Mouse (Mus musculus) myocyte (in vitro differentiated cells): ENCODE data around the gene Cs. TPM values are rescaled to one million over a fixed set of nuclear protein-coding genes. Genes with fewer than 3 reads are reported as not detected.

Experiments
- H3K27me3 ChIP-seq: one replicate; pipeline ENCODE4 v1.6.1; 2011; ENCODE audit not compliant: control insufficient read depth, insufficient read depth, insufficient read length
- H3K36me3 ChIP-seq: one replicate; pipeline ENCODE4 v1.6.1; 2011; ENCODE audit not compliant: control insufficient read depth, insufficient read depth
- H3K4me2 ChIP-seq: one replicate; pipeline ENCODE4 v1.6.1; 2011; ENCODE audit warnings: low read depth, control low read depth
- H3K4me3 ChIP-seq: one replicate; pipeline ENCODE4 v1.5.1; 2011; ENCODE audit warnings: mild to moderate bottlenecking, control low read depth, moderate library complexity
- H3K79me2 ChIP-seq: one replicate; pipeline ENCODE4 v1.6.1; 2011; ENCODE audit not compliant: control insufficient read depth, insufficient read depth
- H3ac ChIP-seq: one replicate; pipeline ENCODE4 v1.6.1; 2011; ENCODE audit not compliant: control insufficient read depth, insufficient read length
- CEBPB ChIP-seq: IDR thresholded peaks from 2 replicates; pipeline ENCODE4 v1.6.1; 2011; ENCODE audit warnings: mild to moderate bottlenecking, moderate library complexity; ENCODE audit not compliant: poor library complexity, insufficient read depth, severe bottlenecking
- E2F4 ChIP-seq: IDR thresholded peaks from one replicate; pipeline ENCODE4 v1.6.1; 2011; ENCODE audit warnings: mild to moderate bottlenecking, control low read depth, moderate library complexity; ENCODE audit not compliant: insufficient read depth
- MAX ChIP-seq: IDR thresholded peaks from one replicate; pipeline ENCODE4 v1.6.1; 2011; ENCODE audit warnings: low read depth, mild to moderate bottlenecking, control low read depth
- MYOD1 ChIP-seq, 3 experiments: IDR thresholded peaks; one replicate each; pipeline ENCODE4 v1.6.1; 2011; ENCODE audit warnings: control low read depth in 2 of 3, low read depth in 2 of 3, mild to moderate bottlenecking in 2 of 3, moderate library complexity in 1 of 3; ENCODE audit not compliant: insufficient read length in 2 of 3, control insufficient read depth in 1 of 3
- MYOG ChIP-seq, 3 experiments: IDR thresholded peaks; one replicate each; pipeline ENCODE4 v1.6.1; 2011; ENCODE audit warnings: control low read depth in 2 of 3, low read depth in 2 of 3, mild to moderate bottlenecking in 2 of 3; ENCODE audit not compliant: insufficient read length in 2 of 3, control insufficient read depth in 1 of 3, insufficient read depth in 1 of 3
- POLR2A ChIP-seq: IDR thresholded peaks from one replicate; pipeline ENCODE4 v1.6.1; 2011; ENCODE audit warnings: low read depth, mild to moderate bottlenecking, control low read depth, moderate library complexity; ENCODE audit not compliant: insufficient read length
- POLR2AphosphoS2 ChIP-seq: IDR thresholded peaks from one replicate; pipeline ENCODE4 v1.6.1; 2011; ENCODE audit warnings: low read depth, control low read depth; ENCODE audit not compliant: insufficient read length
- REST ChIP-seq: IDR thresholded peaks from one replicate; pipeline ENCODE4 v1.6.1; 2011; ENCODE audit warnings: mild to moderate bottlenecking, control low read depth, moderate library complexity; ENCODE audit not compliant: insufficient read depth, insufficient read length
- SRF ChIP-seq: IDR thresholded peaks from one replicate; pipeline ENCODE4 v1.6.1; 2011; ENCODE audit warnings: low read depth; ENCODE audit not compliant: control insufficient read depth, insufficient read length
- TCF12 ChIP-seq: IDR thresholded peaks from one replicate; pipeline ENCODE4 v1.6.1; 2011; ENCODE audit warnings: mild to moderate bottlenecking, control low read depth; ENCODE audit not compliant: poor library complexity, insufficient read depth, severe bottlenecking
- TCF3 ChIP-seq: IDR thresholded peaks from one replicate; pipeline ENCODE4 v1.6.1; 2011; ENCODE audit warnings: low read depth, control low read depth; ENCODE audit not compliant: insufficient read length
- USF1 ChIP-seq: IDR thresholded peaks from one replicate; pipeline ENCODE4 v1.6.1; 2011; ENCODE audit warnings: low read depth, mild to moderate bottlenecking, control low read depth, moderate library complexity
- polyA plus RNA-seq: library from polyadenylated mRNA; unstranded; fragments of >200 nt; fragmentation: generic; extraction: Trizol; gene quantifications from one replicate; pipeline ENCODE4 v1.2.1, GENCODE M21; 2012; ENCODE audit warnings: missing spikeins

Gene Cs
- polyA plus RNA-seq, 1 experiment, result 253 TPM

DNA sequence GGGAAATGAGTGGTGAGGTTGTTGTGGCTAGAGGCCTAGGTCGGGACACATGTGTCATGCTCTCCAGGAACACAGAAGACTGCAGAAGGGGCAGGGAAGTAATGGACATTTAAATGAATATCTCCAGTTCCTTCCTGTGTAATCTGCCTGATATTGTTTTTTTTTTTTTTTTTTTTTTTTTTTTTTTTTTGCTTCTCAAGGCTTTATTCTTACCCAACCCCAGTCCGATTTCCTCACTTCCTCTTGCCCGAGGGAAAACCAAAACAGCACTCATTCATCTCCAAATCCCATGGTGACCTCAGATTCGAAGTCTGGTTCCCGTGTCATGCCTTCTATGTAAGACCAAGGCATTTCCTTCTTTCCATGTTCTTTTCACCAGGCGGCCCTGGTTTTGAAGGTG lies 39.3 kb upstream of the Cs start:
- TF ChIP-seq USF1 (no peak), REST (no peak), TCF3 (no peak), POLR2AphosphoS2 (no peak), MYOD1 (IDR thresholded peaks at IDR 0.05; ENCODE audit: control insufficient read depth in 1 of 3, insufficient read length in 2 of 3, low read depth in 2 of 3) (no peak), MYOG (IDR thresholded peaks at IDR 0.05; ENCODE audit: control insufficient read depth in 1 of 3, insufficient read depth in 1 of 3, insufficient read length in 2 of 3, low read depth in 2 of 3) (no peak), TCF12 (no peak), MAX (no peak)
- Histone ChIP-seq H3K27me3 (no peaks in the 10 kb centered on the region), H3K36me3 (no peaks in the 10 kb centered on the region), H3K4me2 (no peak overlapping the region), H3ac (no peak overlapping the region), H3K79me2 (peaks cover 5% of the 10 kb centered on the region), H3K4me3 (no peak overlapping the region)

DNA sequence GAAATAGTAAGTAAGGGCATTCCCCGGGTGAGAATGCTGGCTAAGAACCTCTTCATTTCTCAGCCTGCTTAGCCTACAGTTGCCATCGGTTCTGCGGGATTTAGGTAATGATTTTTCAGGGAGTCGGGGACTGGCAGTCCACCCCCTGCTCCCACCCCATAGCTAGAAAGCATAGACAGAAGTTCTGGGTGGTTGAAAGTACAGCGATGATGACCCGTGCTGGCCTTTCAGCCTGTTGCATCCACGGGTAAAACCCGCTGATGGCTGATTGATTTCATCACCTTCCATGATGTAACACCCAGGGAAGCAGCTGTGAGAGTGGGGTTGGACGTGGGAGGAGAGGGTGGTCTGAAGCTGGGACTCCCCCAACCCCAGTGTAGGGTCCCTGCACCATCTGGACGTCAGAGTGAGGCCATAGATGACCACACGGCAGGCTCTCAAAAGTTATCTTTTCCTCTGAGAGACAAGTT lies 38.8 kb upstream of the Cs start, which contains the start of gene Il23a:
Gene Il23a, minus strand, starts transcription at position 51 of the 470 bp plus-strand sequence.
- Histone ChIP-seq H3K79me2 (peaks cover 5% of the 10 kb centered on the region), H3ac (no peak within 1 kb of the TSS), H3K36me3 (no peaks in the 10 kb centered on the region), H3K4me2 (no peak within 1 kb of the TSS), H3K27me3 (no peaks in the 10 kb centered on the region), H3K4me3 (no peak within 1 kb of the TSS)
- no peak for TF ChIP-seq MYOD1 (IDR thresholded peaks at IDR 0.05; ENCODE audit: control insufficient read depth in 1 of 3, insufficient read length in 2 of 3, low read depth in 2 of 3)
- peak; percentile 80; the same call in 1 of the 2 replicates for TF ChIP-seq CEBPB
- TF ChIP-seq MYOG (IDR thresholded peaks at IDR 0.05; ENCODE audit: control insufficient read depth in 1 of 3, insufficient read depth in 1 of 3, insufficient read length in 2 of 3, low read depth in 2 of 3), result peak in 1 of 3 experiments; percentile 41
- no peak for TF ChIP-seq TCF3

DNA sequence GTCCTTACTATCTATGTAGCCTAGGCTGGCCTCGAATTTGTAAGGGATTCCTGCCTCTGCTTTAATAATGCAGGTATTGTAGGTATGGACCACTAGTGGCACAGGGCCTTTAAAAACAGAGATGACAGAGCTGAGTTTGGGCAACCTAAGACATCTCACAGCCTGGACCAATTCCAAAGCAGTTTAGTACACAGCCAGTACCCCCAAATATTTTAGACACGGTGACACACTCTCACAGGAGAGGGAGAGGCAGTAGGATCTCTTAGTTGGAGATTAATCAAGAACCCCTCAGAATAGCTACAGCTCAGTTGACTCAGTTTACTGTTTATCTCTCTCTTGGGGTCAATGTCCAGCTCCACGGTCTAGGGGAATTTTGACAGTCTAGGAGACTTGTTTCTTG lies 35.2 kb upstream of the Cs start:
- Histone ChIP-seq H3K36me3 (no peaks in the 10 kb centered on the region), H3ac (peak overlapping the region; percentile 3), H3K79me2 (peaks cover 13% of the 10 kb centered on the region), H3K4me2 (peak overlapping the region; percentile 98), H3K4me3 (peak overlapping the region; percentile 61), H3K27me3 (no peaks in the 10 kb centered on the region)
- TF ChIP-seq USF1 (no peak), SRF (no peak), REST (no peak), MAX (no peak), E2F4 (no peak), CEBPB (no peak), MYOG (IDR thresholded peaks at IDR 0.05; ENCODE audit: control insufficient read depth in 1 of 3, insufficient read depth in 1 of 3, insufficient read length in 2 of 3, low read depth in 2 of 3) (no peak), TCF12 (no peak), TCF3 (no peak)

DNA sequence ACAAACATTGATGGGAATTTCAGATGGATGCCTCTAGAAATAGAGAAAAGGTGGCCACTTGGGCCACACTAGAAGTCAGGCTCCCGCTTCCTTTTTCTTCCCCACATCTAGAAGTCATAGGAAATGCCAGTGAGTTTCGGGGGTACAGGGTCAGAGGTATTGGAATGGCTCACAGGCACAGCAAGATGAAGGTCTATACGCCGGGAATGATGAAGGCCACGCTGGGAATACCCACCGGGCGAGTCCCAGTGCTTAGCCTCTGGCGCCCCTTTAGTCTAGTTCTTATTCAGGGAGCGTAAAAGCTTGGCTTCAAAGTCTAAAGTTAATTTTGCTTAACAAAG lies 34.8 kb upstream of the Cs start:
- TF ChIP-seq TCF3, result no peak
- TF ChIP-seq REST, result no peak
- no peak for TF ChIP-seq MAX
- TF ChIP-seq POLR2A, result no peak
- TF ChIP-seq MYOD1 (IDR thresholded peaks at IDR 0.05; ENCODE audit: control insufficient read depth in 1 of 3, insufficient read length in 2 of 3, low read depth in 2 of 3), result no peak
- no peak for TF ChIP-seq CEBPB
- TF ChIP-seq TCF12, result no peak
- TF ChIP-seq USF1, result no peak
- no peak for TF ChIP-seq SRF
- TF ChIP-seq MYOG (IDR thresholded peaks at IDR 0.05; ENCODE audit: control insufficient read depth in 1 of 3, insufficient read depth in 1 of 3, insufficient read length in 2 of 3, low read depth in 2 of 3), result no peak
- TF ChIP-seq E2F4, result no peak
- TF ChIP-seq POLR2AphosphoS2, result no peak
- Histone ChIP-seq H3K4me3 (peak overlapping the region; percentile 61), H3K36me3 (no peaks in the 10 kb centered on the region), H3K79me2 (peaks cover 13% of the 10 kb centered on the region), H3K4me2 (peak overlapping the region; percentile 98), H3K27me3 (no peaks in the 10 kb centered on the region), H3ac (peak overlapping the region; percentile 3)

DNA sequence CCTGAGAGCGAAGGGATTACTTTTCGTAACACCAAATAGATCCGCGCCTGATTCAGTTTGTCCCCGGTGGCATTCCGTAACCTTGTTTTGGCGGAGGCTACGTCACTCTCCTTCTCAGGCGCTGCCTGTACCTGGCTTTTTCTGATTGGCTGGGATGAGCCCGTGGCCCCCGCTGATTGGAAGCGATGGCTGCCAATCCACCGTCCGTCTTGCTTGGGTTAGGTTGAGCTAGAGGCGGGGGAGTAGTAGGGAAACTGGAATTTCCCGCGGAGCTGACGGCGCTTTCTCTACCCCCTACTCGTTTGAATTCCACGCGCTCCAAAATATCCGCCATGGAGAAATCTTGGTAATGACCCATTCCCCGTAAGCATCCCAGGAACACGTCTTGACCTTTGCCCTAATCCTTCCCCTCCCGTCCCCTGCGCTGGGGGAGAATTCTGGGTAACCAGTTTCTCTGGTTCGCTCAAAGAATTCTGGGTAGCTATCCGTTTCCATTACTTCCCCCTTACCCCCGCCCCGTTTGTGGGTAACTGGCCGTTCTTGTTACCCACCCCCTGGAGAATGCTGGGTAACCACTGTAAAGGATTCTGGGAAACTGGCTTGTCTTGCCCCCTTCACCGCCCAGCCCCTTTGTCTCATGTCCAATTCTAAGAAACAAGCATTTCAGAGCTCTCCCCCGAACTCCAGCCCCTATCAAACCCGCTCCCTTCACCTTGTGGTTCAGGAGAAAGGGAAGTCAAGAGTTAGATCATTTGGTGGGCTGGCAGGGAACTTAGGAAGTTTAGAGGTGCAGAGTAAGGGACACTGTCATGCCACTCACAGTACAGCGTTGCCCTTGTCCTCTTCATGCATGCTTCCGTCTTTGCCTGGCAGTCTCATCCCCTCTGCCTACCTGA lies 34.2 kb upstream of the Cs start, which contains the start of gene Pan2:
Gene Pan2, plus strand, starts transcription at position 210 of the 896 bp plus-strand sequence.
- no peaks in the 10 kb centered on the region for H3K27me3 ChIP-seq
- H3K79me2 ChIP-seq, result peaks cover 13% of the 10 kb centered on the region
- peak within 1 kb of the TSS; percentile 61 for H3K4me3 ChIP-seq
- peak within 1 kb of the TSS; percentile 98 for H3K4me2 ChIP-seq
- no peak for TF ChIP-seq TCF12
- TF ChIP-seq POLR2AphosphoS2, result peak; percentile 64
- TF ChIP-seq MYOD1 (IDR thresholded peaks at IDR 0.05; ENCODE audit: control insufficient read depth in 1 of 3, insufficient read length in 2 of 3, low read depth in 2 of 3), result no peak
- peak; percentile 57 for TF ChIP-seq POLR2A
- TF ChIP-seq USF1, result no peak
- TF ChIP-seq TCF3, result no peak
- TF ChIP-seq SRF, result peak; percentile 17
- TF ChIP-seq E2F4, result no peak
- TF ChIP-seq REST, result no peak
- no peak for TF ChIP-seq MYOG (IDR thresholded peaks at IDR 0.05; ENCODE audit: control insufficient read depth in 1 of 3, insufficient read depth in 1 of 3, insufficient read length in 2 of 3, low read depth in 2 of 3)
- TF ChIP-seq CEBPB, result no peak
- no peak for TF ChIP-seq MAX
- peaks cover 4% of the 10 kb centered on the region for H3K36me3 ChIP-seq
- peak within 1 kb of the TSS; percentile 3 for H3ac ChIP-seq
